Mouse (Mus musculus) myocyte (in vitro differentiated cells): ENCODE results near the gene Huwe1.

ENCODE experiments used
- E2F4 ChIP-seq: IDR thresholded peaks from one replicate; pipeline ENCODE4 v1.6.1; 2011; ENCODE audit warnings: mild to moderate bottlenecking, control low read depth, moderate library complexity; ENCODE audit not compliant: insufficient read depth
- MAX ChIP-seq: IDR thresholded peaks from one replicate; pipeline ENCODE4 v1.6.1; 2011; ENCODE audit warnings: low read depth, mild to moderate bottlenecking, control low read depth
- MYOD1 ChIP-seq, 3 experiments: IDR thresholded peaks; one replicate each; pipeline ENCODE4 v1.6.1; 2011; ENCODE audit warnings: control low read depth in 2 of 3, low read depth in 2 of 3, mild to moderate bottlenecking in 2 of 3, moderate library complexity in 1 of 3; ENCODE audit not compliant: insufficient read length in 2 of 3, control insufficient read depth in 1 of 3
- POLR2A ChIP-seq: IDR thresholded peaks from one replicate; pipeline ENCODE4 v1.6.1; 2011; ENCODE audit warnings: low read depth, mild to moderate bottlenecking, control low read depth, moderate library complexity; ENCODE audit not compliant: insufficient read length
- POLR2AphosphoS2 ChIP-seq: IDR thresholded peaks from one replicate; pipeline ENCODE4 v1.6.1; 2011; ENCODE audit warnings: low read depth, control low read depth; ENCODE audit not compliant: insufficient read length
- REST ChIP-seq: IDR thresholded peaks from one replicate; pipeline ENCODE4 v1.6.1; 2011; ENCODE audit warnings: mild to moderate bottlenecking, control low read depth, moderate library complexity; ENCODE audit not compliant: insufficient read depth, insufficient read length
- SRF ChIP-seq: IDR thresholded peaks from one replicate; pipeline ENCODE4 v1.6.1; 2011; ENCODE audit warnings: low read depth; ENCODE audit not compliant: control insufficient read depth, insufficient read length
- TCF12 ChIP-seq: IDR thresholded peaks from one replicate; pipeline ENCODE4 v1.6.1; 2011; ENCODE audit warnings: mild to moderate bottlenecking, control low read depth; ENCODE audit not compliant: poor library complexity, insufficient read depth, severe bottlenecking
- TCF3 ChIP-seq: IDR thresholded peaks from one replicate; pipeline ENCODE4 v1.6.1; 2011; ENCODE audit warnings: low read depth, control low read depth; ENCODE audit not compliant: insufficient read length
- USF1 ChIP-seq: IDR thresholded peaks from one replicate; pipeline ENCODE4 v1.6.1; 2011; ENCODE audit warnings: low read depth, mild to moderate bottlenecking, control low read depth, moderate library complexity

GRCm38 (mm10) chrX:151782939-151783338 lies 17.7 kb upstream of the Huwe1 start:
- TF ChIP-seq REST = no peak
- TF ChIP-seq POLR2AphosphoS2 = no peak
- no peak for TF ChIP-seq POLR2A
- no peak for TF ChIP-seq TCF12
- TF ChIP-seq SRF = no peak
- no peak for TF ChIP-seq USF1
- TF ChIP-seq MYOD1 (IDR thresholded peaks at IDR 0.05; ENCODE audit: control insufficient read depth in 1 of 3, insufficient read length in 2 of 3, low read depth in 2 of 3) = no peak
- no peak for TF ChIP-seq TCF3
- TF ChIP-seq E2F4 = no peak
- no peak for TF ChIP-seq MAX
